Mouse (Mus musculus) forebrain, embryonic 13.5 days (tissue): Measurements from ENCODE around the gene Nms. TPM values are rescaled to one million over a fixed set of nuclear protein-coding genes. Genes with fewer than 3 reads are reported as not detected.

Experiments
- polyA plus RNA-seq: library from polyadenylated mRNA; unstranded; fragments of >200 nt; fragmentation: Nextera tagmentation; extraction: Ambion mirVana; gene quantifications from 2 replicates; pipeline ENCODE4 v1.2.1, GENCODE M21; 2015

Gene Nms
- polyA plus RNA-seq, 1 experiment from 2014 or later = not detected

Other genes starting within 250 kb of the Nms start
- 6.9 and 7.0 TPM in 2 replicates for gene Lonrf2, start 102.4 kb upstream of the Nms start, polyA plus RNA-seq
- 30.5 and 33.8 TPM in 2 replicates for gene Chst10, start 41.0 kb upstream of the Nms start, polyA plus RNA-seq
- gene Pdcl3, start 46.5 kb downstream of the Nms start, polyA plus RNA-seq = 173 and 192 TPM in 2 replicates